Mouse (Mus musculus): ENCODE measurements at regions not wholly inside any gene's neighbourhood (a gene's known extent, or its start where the extent isn't known, plus 50 kb on each side); places are given as distances from the start of the nearest gene placed in this dataset.

GRCm38 (mm10) chr14:25109691-25110090 lies 349.3 kb upstream of the Zmiz1 start:
- WGBS: 24% methylated on average over 1 of the region's 1 CpGs
- TF ChIP-seq CTCF (IDR thresholded peaks at IDR 0.05; ENCODE audit: low read depth): no peak
- no peaks in the 10 kb centered on the region for H3K9me3 ChIP-seq (replicated peaks; ENCODE audit: low read length)
- H3K4me1 ChIP-seq (replicated peaks; ENCODE audit: insufficient read depth, low read length): peaks cover 23% of the 10 kb centered on the region
- H3K36me3 ChIP-seq (ENCODE audit: insufficient read depth, low read length): no peaks in the 10 kb centered on the region
- DNase-seq (ENCODE audit: low spot score): peak; percentile 26
- H3K4me3 ChIP-seq (replicated peaks; ENCODE audit: low read depth, low read length): no peak overlapping the region
- peak overlapping the region; percentile 84 for H3K27ac ChIP-seq
- H3K4me2 ChIP-seq (ENCODE audit: low read length): no peak overlapping the region
- H3K9ac ChIP-seq (ENCODE audit: low read depth, low read length): no peak overlapping the region
- no peak for ATAC-seq (replicated peaks; ENCODE audit: low FRiP score, low read depth)
- no peaks in the 10 kb centered on the region for H3K27me3 ChIP-seq (ENCODE audit: insufficient read depth, low read length)

- ATAC-seq (replicated peaks; ENCODE audit: low FRiP score, low read depth): no peak
Measured at GRCm38 (mm10) chr14:25112832-25113231, 346.2 kb upstream of the Zmiz1 start.

GRCm38 (mm10) chr14:25113326-25113725 lies 345.7 kb upstream of the Zmiz1 start:
- DNase-seq (ENCODE audit: low spot score): peak; percentile 54

More at GRCm38 (mm10) chr14:25112832-25113231, 346.2 kb upstream of the Zmiz1 start:
- Histone ChIP-seq H3K4me1 (replicated peaks; ENCODE audit: insufficient read depth, low read length) (peaks cover 20% of the 10 kb centered on the region), H3K36me3 (ENCODE audit: insufficient read depth, low read length) (no peaks in the 10 kb centered on the region), H3K4me2 (ENCODE audit: low read length) (no peak overlapping the region), H3K4me3 (replicated peaks; ENCODE audit: low read depth, low read length) (no peak overlapping the region), H3K9me3 (replicated peaks; ENCODE audit: low read length) (no peaks in the 10 kb centered on the region), H3K27ac (no peak overlapping the region), H3K27me3 (ENCODE audit: insufficient read depth, low read length) (no peaks in the 10 kb centered on the region), H3K9ac (ENCODE audit: low read depth, low read length) (no peak overlapping the region)
- TF ChIP-seq CTCF (IDR thresholded peaks at IDR 0.05; ENCODE audit: low read depth): no peak
- WGBS: 70% methylated on average over 10 of the region's 10 CpGs
- no peak for DNase-seq (ENCODE audit: low spot score)

GRCm38 (mm10) chr14:25116424-25116823 lies 342.6 kb upstream of the Zmiz1 start:
- 55% methylated on average over 4 of the region's 4 CpGs for WGBS
- H3K9ac ChIP-seq (ENCODE audit: low read depth, low read length): no peak overlapping the region
- H3K9me3 ChIP-seq (replicated peaks; ENCODE audit: low read length): no peaks in the 10 kb centered on the region
- peak; percentile 89 for TF ChIP-seq CTCF (IDR thresholded peaks at IDR 0.05; ENCODE audit: low read depth)
- no peak overlapping the region for H3K27ac ChIP-seq
- no peak overlapping the region for H3K4me3 ChIP-seq (replicated peaks; ENCODE audit: low read depth, low read length)
- no peak overlapping the region for H3K4me2 ChIP-seq (ENCODE audit: low read length)
- no peaks in the 10 kb centered on the region for H3K27me3 ChIP-seq (ENCODE audit: insufficient read depth, low read length)
- peak; percentile 70 for DNase-seq (ENCODE audit: low spot score)
- H3K4me1 ChIP-seq (replicated peaks; ENCODE audit: insufficient read depth, low read length): no peaks in the 10 kb centered on the region
- ATAC-seq (replicated peaks; ENCODE audit: low FRiP score, low read depth): no peak; the same call in 1 of the 2 replicates
- no peaks in the 10 kb centered on the region for H3K36me3 ChIP-seq (ENCODE audit: insufficient read depth, low read length)

More at GRCm38 (mm10) chr14:25113326-25113725, 345.7 kb upstream of the Zmiz1 start:
- Histone ChIP-seq H3K9me3 (replicated peaks; ENCODE audit: low read length) (no peaks in the 10 kb centered on the region), H3K4me3 (replicated peaks; ENCODE audit: low read depth, low read length) (no peak overlapping the region), H3K36me3 (ENCODE audit: insufficient read depth, low read length) (no peaks in the 10 kb centered on the region), H3K4me2 (ENCODE audit: low read length) (no peak overlapping the region), H3K27me3 (ENCODE audit: insufficient read depth, low read length) (no peaks in the 10 kb centered on the region), H3K27ac (no peak overlapping the region), H3K4me1 (replicated peaks; ENCODE audit: insufficient read depth, low read length) (peaks cover 15% of the 10 kb centered on the region), H3K9ac (ENCODE audit: low read depth, low read length) (no peak overlapping the region)
- WGBS: 42% methylated on average over 2 of the region's 2 CpGs
- no peak for TF ChIP-seq CTCF (IDR thresholded peaks at IDR 0.05; ENCODE audit: low read depth)
- ATAC-seq (replicated peaks; ENCODE audit: low FRiP score, low read depth): no peak

- Histone ChIP-seq H3K9me3 (replicated peaks; ENCODE audit: low read length) (no peaks in the 10 kb centered on the region), H3K4me2 (ENCODE audit: low read length) (no peak overlapping the region), H3K4me3 (replicated peaks; ENCODE audit: low read depth, low read length) (no peak overlapping the region), H3K4me1 (replicated peaks; ENCODE audit: insufficient read depth, low read length) (0 out of 2 replicates have a peak, but pooled peaks cover 6% of the 10 kb centered on the region), H3K27ac (no peak overlapping the region), H3K27me3 (ENCODE audit: insufficient read depth, low read length) (no peaks in the 10 kb centered on the region), H3K9ac (ENCODE audit: low read depth, low read length) (no peak overlapping the region), H3K36me3 (ENCODE audit: insufficient read depth, low read length) (no peaks in the 10 kb centered on the region)
- 73% methylated on average over 4 of the region's 4 CpGs for WGBS
- ATAC-seq (replicated peaks; ENCODE audit: low FRiP score, low read depth): no peak
- peak; percentile 56; the same call in 1 of the 2 replicates for TF ChIP-seq CTCF (IDR thresholded peaks at IDR 0.05; ENCODE audit: low read depth)
- no peak for DNase-seq (ENCODE audit: low spot score)
Measured at GRCm38 (mm10) chr14:25119999-25120398, 339.0 kb upstream of the Zmiz1 start.

DNA sequence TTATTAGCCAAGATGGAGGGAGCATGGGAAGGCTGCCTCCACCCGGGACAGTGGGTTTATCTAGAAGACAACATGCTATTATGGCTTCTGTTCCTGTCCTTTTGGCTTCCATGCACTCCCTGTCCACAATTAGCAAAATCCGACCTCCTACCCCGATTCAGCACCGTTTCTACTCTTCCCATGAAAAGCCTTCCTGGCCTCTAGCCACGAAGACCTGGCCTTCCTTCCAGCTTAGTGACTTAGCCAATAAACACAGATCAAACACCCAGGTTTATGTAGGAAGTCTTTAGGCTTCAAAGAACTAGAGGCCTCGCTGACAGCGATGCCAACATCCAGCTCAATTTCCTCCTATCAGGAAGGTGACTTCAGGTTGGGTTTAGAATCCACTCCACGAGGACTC lies 338.5 kb upstream of the Zmiz1 start:
- ATAC-seq (replicated peaks; ENCODE audit: low FRiP score, low read depth) (no peak), DNase-seq (ENCODE audit: low spot score) (no peak)
- Histone ChIP-seq H3K9ac (ENCODE audit: low read depth, low read length) (no peak overlapping the region), H3K4me3 (replicated peaks; ENCODE audit: low read depth, low read length) (no peak overlapping the region), H3K4me1 (replicated peaks; ENCODE audit: insufficient read depth, low read length) (0 out of 2 replicates have a peak, but pooled peaks cover 6% of the 10 kb centered on the region), H3K36me3 (ENCODE audit: insufficient read depth, low read length) (no peaks in the 10 kb centered on the region), H3K9me3 (replicated peaks; ENCODE audit: low read length) (no peaks in the 10 kb centered on the region), H3K27ac (no peak overlapping the region), H3K4me2 (ENCODE audit: low read length) (no peak overlapping the region), H3K27me3 (ENCODE audit: insufficient read depth, low read length) (no peaks in the 10 kb centered on the region)
- 40% methylated on average over 8 of the region's 8 CpGs for WGBS
- no peak for TF ChIP-seq CTCF (IDR thresholded peaks at IDR 0.05; ENCODE audit: low read depth)

DNA sequence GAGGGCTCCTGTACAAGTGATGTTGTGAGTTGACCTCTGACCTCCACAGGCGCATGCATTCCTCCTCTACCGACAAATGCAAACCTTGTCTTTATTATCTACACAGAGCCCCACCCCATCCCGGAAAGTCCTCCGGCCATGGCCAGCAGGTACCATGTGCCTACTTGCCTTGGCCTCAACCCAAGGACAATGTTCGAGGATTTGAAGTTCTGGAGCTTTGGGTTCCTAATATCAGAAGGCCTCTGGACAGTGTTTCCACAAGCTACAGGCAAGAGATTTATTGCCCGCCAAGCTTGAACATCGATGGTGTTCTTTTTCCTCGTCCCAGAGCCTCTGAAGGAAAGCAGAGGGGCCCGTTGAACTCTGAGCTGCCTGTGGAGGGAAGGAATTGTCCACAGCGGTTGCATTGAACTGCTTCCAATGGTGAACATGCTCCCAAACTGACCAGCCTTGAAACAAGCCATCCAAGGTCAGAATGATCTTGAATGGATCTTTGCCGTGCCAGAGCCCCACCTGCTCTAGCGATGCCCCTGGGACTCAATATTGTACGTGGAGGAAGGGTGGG lies 335.9 kb upstream of the Zmiz1 start:
- no peaks in the 10 kb centered on the region for H3K9me3 ChIP-seq (replicated peaks; ENCODE audit: low read length)
- no peaks in the 10 kb centered on the region for H3K27me3 ChIP-seq (ENCODE audit: insufficient read depth, low read length)
- no peak overlapping the region for H3K4me2 ChIP-seq (ENCODE audit: low read length)
- ATAC-seq (replicated peaks; ENCODE audit: low FRiP score, low read depth) (no peak), DNase-seq (ENCODE audit: low spot score) (no peak)
- H3K36me3 ChIP-seq (ENCODE audit: insufficient read depth, low read length): no peaks in the 10 kb centered on the region
- H3K9ac ChIP-seq (ENCODE audit: low read depth, low read length): no peak overlapping the region
- H3K27ac ChIP-seq: no peak overlapping the region
- H3K4me3 ChIP-seq (replicated peaks; ENCODE audit: low read depth, low read length): no peak overlapping the region
- TF ChIP-seq CTCF (IDR thresholded peaks at IDR 0.05; ENCODE audit: low read depth): no peak
- H3K4me1 ChIP-seq (replicated peaks; ENCODE audit: insufficient read depth, low read length): 0 out of 2 replicates have a peak, but pooled peaks cover 6% of the 10 kb centered on the region
- 63% methylated on average over 13 of the region's 13 CpGs for WGBS
